Mouse (Mus musculus): ENCODE measurements at regions not wholly inside any gene's neighbourhood (a gene's known extent, or its start where the extent isn't known, plus 50 kb on each side); places are given as distances from the start of the nearest gene placed in this dataset.

DNA sequence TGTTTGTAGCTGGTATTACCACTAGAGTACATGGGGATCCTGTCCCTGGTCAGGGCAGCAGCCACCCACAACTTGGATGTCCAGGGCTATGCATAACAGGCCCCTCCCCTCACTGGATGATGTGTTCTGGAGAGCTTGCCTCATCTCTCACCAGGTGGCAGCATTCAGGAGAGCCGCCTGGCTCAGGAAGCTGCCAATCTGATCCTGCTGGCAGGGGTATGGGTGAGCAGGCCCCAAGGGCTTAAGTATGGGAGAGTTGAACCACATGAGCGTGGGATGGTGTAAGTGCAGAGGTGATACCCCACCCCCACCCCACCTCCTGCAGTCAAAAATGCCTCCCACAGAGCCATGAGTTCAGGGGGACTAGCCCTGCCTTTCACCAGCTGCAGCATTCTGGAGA lies 110.0 kb upstream of the Usp24 start:
- Histone ChIP-seq H3K9me3 (replicated peaks) (no peaks in the 10 kb centered on the region), H3K36me3 (no peaks in the 10 kb centered on the region), H3K4me2 (replicated peaks) (no peak overlapping the region), H3K27me3 (no peaks in the 10 kb centered on the region), H3K9ac (no peak overlapping the region), H3K4me1 (no peaks in the 10 kb centered on the region), H3K27ac (replicated peaks) (no peak overlapping the region), H3K4me3 (replicated peaks) (no peak overlapping the region)
- peak; percentile 21; the same call in 1 of the 2 replicates for ATAC-seq (ENCODE audit: insufficient number of reproducible peaks, low FRiP score, low TSS enrichment, low read depth)
- WGBS, result 39% methylated on average over 2 of the region's 2 CpGs

- WGBS, result 76% methylated on average over 11 of the region's 11 CpGs
- H3K9me3 ChIP-seq (replicated peaks), result no peaks in the 10 kb centered on the region
- no peak overlapping the region for H3K4me3 ChIP-seq (replicated peaks)
- no peaks in the 10 kb centered on the region for H3K27me3 ChIP-seq
- H3K4me2 ChIP-seq (replicated peaks), result no peak overlapping the region
- H3K27ac ChIP-seq (replicated peaks), result no peak overlapping the region
- H3K4me1 ChIP-seq, result no peaks in the 10 kb centered on the region
- ATAC-seq (ENCODE audit: insufficient number of reproducible peaks, low FRiP score, low TSS enrichment, low read depth), result no peak
- H3K9ac ChIP-seq, result no peak overlapping the region
- no peaks in the 10 kb centered on the region for H3K36me3 ChIP-seq
Observed at GRCm38 (mm10) chr4:106209465-106209864, 106.5 kb upstream of the Usp24 start.

DNA sequence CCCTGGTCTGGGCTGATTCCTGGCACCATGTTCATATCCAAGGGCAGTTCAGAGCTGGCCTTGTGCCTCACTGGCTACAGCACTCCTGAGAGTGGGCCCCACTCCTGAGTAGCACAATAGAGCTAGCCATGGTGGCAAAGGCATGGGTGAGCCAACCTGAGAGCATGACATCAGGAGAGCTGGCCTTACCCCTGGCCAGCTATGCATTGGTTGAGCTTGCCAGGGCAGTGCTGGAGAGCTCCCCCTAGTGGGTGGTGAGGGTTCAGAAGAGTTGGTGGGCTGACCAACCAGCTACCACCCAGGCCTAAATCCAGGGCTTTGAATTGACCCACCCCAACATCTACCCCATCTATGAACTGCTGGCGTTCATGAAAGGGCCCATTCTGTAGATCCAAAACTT lies 106.0 kb upstream of the Usp24 start:
- no peak overlapping the region for H3K27ac ChIP-seq (replicated peaks)
- no peaks in the 10 kb centered on the region for H3K9me3 ChIP-seq (replicated peaks)
- no peak overlapping the region for H3K4me2 ChIP-seq (replicated peaks)
- H3K4me3 ChIP-seq (replicated peaks), result no peak overlapping the region
- ATAC-seq (ENCODE audit: insufficient number of reproducible peaks, low FRiP score, low TSS enrichment, low read depth), result no peak
- H3K27me3 ChIP-seq, result no peaks in the 10 kb centered on the region
- WGBS, result 93% methylated on average over 1 of the region's 1 CpGs
- H3K4me1 ChIP-seq, result no peaks in the 10 kb centered on the region
- no peaks in the 10 kb centered on the region for H3K36me3 ChIP-seq
- H3K9ac ChIP-seq, result no peak overlapping the region

DNA sequence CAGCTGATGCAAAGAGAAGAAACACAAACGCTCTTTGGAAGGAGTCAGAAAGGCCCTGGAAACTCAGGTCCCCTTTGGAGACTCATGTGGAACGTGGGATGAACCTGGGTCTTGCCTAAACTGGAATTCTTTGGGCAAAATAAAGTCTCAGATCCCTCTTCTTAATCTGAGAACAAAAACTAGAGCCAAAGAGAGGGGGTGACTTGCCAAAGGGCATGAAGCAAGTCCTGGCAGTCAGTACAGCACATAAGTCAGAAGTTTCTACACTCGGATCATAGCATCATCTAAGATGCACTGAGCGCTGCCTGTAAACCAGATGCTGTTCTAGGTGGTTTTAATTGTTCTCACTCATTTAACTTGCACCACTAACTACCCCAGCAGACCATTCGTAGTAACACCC lies 101.8 kb upstream of the Usp24 start:
- Histone ChIP-seq H3K9ac (no peak overlapping the region), H3K4me1 (no peaks in the 10 kb centered on the region), H3K9me3 (replicated peaks) (no peaks in the 10 kb centered on the region), H3K27me3 (no peaks in the 10 kb centered on the region), H3K4me2 (replicated peaks) (no peak overlapping the region), H3K27ac (replicated peaks) (no peak overlapping the region), H3K36me3 (no peaks in the 10 kb centered on the region), H3K4me3 (replicated peaks) (no peak overlapping the region)
- WGBS, result 75% methylated on average over 5 of the region's 5 CpGs
- no peak for ATAC-seq (ENCODE audit: insufficient number of reproducible peaks, low FRiP score, low TSS enrichment, low read depth)

DNA sequence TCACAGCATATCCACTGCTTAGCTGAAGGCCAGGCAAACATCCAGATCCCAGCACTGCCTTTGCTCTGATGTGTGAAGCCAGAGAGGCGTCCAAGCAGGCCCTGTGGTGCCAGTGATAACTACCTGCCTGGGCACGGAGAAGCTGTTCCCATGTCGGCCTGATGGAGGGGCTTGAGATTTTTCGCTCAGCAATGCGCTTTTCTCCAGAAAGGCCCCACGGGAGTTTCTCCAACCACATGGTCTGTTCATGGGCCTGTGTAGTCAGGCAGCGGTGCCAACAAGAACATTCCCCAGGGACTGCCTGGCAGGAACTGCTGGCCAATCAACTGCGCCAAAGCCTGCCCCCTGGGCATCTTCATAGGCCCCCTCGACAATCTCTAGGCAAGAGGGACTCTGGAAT lies 95.4 kb upstream of the Usp24 start:
- no peak overlapping the region for H3K9ac ChIP-seq
- ATAC-seq (ENCODE audit: insufficient number of reproducible peaks, low FRiP score, low TSS enrichment, low read depth), result no peak
- no peak overlapping the region for H3K4me2 ChIP-seq (replicated peaks)
- no peaks in the 10 kb centered on the region for H3K36me3 ChIP-seq
- 61% methylated on average over 9 of the region's 9 CpGs for WGBS
- H3K9me3 ChIP-seq (replicated peaks), result no peaks in the 10 kb centered on the region
- H3K27me3 ChIP-seq, result no peaks in the 10 kb centered on the region
- H3K27ac ChIP-seq (replicated peaks), result no peak overlapping the region
- H3K4me1 ChIP-seq, result 0 out of 2 replicates have a peak, but pooled peaks cover 13% of the 10 kb centered on the region
- no peak overlapping the region for H3K4me3 ChIP-seq (replicated peaks)

GRCm38 (mm10) chr4:106225184-106225862 lies 90.7 kb upstream of the Usp24 start:
- Histone ChIP-seq H3K9me3 (replicated peaks) (no peaks in the 10 kb centered on the region), H3K4me3 (replicated peaks) (no peak overlapping the region), H3K36me3 (no peaks in the 10 kb centered on the region), H3K9ac (no peak overlapping the region), H3K4me2 (replicated peaks) (no peak overlapping the region), H3K27me3 (no peaks in the 10 kb centered on the region), H3K27ac (replicated peaks) (no peak overlapping the region), H3K4me1 (0 out of 2 replicates have a peak, but pooled peaks cover 16% of the 10 kb centered on the region)
- ATAC-seq (ENCODE audit: insufficient number of reproducible peaks, low FRiP score, low TSS enrichment, low read depth), result no peak
- 44% methylated on average over 12 of the region's 12 CpGs for WGBS

DNA sequence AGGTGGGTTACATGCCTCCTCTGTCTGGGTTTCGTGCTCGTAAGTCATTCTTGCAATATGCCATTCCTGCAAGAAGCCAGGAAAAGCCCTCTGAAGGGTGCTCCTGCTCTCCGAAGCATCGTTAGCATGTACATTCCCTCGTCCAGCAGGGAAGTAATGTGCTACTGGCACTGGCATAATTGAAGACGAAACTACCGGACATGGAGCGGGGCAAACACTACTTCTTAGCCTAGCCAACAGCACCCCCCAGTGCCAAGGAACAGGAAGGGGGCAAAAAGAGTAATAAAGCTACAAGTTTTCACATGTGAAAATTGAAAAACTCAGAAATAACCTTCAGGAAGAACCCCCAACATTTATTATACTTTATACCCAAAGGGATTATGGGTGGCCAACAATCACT lies 88.6 kb upstream of the Usp24 start:
- ATAC-seq (ENCODE audit: insufficient number of reproducible peaks, low FRiP score, low TSS enrichment, low read depth), result no peak
- peaks cover 14% of the 10 kb centered on the region; the same call in 1 of the 2 replicates for H3K4me1 ChIP-seq
- no peaks in the 10 kb centered on the region for H3K9me3 ChIP-seq (replicated peaks)
- H3K27me3 ChIP-seq, result no peaks in the 10 kb centered on the region
- no peak overlapping the region for H3K4me2 ChIP-seq (replicated peaks)
- H3K36me3 ChIP-seq, result no peaks in the 10 kb centered on the region
- WGBS, result 55% methylated on average over 8 of the region's 8 CpGs
- H3K9ac ChIP-seq, result no peak overlapping the region
- H3K27ac ChIP-seq (replicated peaks), result no peak overlapping the region
- H3K4me3 ChIP-seq (replicated peaks), result no peak overlapping the region

DNA sequence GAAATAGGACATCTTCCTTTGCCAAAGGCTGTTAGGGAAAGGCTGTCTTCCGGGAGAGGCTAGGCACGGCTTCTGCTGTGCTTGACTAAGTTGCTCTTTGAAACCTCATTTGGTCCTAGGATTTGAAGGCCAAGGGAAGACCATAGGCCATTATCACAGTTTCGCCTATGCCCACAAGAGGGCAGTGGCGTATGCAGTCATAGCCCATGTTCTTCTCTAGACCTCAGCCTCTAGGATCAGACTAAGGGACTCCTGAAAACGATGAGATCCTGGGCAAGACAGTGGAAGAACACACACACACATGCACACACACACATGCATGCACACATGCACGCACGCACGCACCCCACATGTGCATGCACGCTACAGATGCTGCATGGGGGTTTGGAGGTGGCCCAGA lies 87.5 kb upstream of the Usp24 start:
- 41% methylated on average over 9 of the region's 9 CpGs for WGBS

DNA sequence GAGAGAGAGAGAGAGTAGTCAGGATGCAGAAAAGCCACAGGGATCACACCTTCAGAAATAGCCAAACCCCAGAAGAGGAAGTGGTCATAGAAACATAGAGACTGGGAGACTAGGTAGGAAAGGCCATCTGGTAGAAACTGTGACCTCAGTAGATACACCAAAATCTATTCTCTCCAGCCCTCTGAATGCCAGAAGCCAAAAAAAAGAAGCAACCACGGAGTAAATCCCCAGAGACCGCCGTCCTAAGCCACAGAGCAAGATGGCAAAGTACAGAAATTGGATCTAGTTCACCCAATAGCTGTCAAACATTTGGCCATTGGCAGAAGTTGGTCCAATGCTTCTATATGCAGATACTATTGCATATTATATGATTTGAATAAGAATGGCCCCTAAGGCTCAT lies 86.5 kb upstream of the Usp24 start:
- no peak for ATAC-seq (ENCODE audit: insufficient number of reproducible peaks, low FRiP score, low TSS enrichment, low read depth)
- Histone ChIP-seq H3K36me3 (no peaks in the 10 kb centered on the region), H3K4me3 (replicated peaks) (no peak overlapping the region), H3K9ac (no peak overlapping the region), H3K4me2 (replicated peaks) (no peak overlapping the region), H3K27me3 (no peaks in the 10 kb centered on the region), H3K27ac (replicated peaks) (no peak overlapping the region), H3K9me3 (replicated peaks) (no peaks in the 10 kb centered on the region), H3K4me1 (peaks cover 14% of the 10 kb centered on the region; the same call in 1 of the 2 replicates)
- WGBS, result 65% methylated on average over 3 of the region's 3 CpGs

More for the DNA sequence above, 87.5 kb upstream of the Usp24 start:
- H3K36me3 ChIP-seq, result no peaks in the 10 kb centered on the region
- 0 out of 2 replicates have a peak, but pooled peaks have one; percentile 22 for ATAC-seq (ENCODE audit: insufficient number of reproducible peaks, low FRiP score, low TSS enrichment, low read depth)
- no peak overlapping the region for H3K9ac ChIP-seq
- no peaks in the 10 kb centered on the region for H3K9me3 ChIP-seq (replicated peaks)
- H3K4me3 ChIP-seq (replicated peaks), result no peak overlapping the region
- H3K4me1 ChIP-seq, result peaks cover 15% of the 10 kb centered on the region; the same call in 1 of the 2 replicates
- H3K4me2 ChIP-seq (replicated peaks), result no peak overlapping the region
- no peaks in the 10 kb centered on the region for H3K27me3 ChIP-seq
- no peak overlapping the region for H3K27ac ChIP-seq (replicated peaks)

DNA sequence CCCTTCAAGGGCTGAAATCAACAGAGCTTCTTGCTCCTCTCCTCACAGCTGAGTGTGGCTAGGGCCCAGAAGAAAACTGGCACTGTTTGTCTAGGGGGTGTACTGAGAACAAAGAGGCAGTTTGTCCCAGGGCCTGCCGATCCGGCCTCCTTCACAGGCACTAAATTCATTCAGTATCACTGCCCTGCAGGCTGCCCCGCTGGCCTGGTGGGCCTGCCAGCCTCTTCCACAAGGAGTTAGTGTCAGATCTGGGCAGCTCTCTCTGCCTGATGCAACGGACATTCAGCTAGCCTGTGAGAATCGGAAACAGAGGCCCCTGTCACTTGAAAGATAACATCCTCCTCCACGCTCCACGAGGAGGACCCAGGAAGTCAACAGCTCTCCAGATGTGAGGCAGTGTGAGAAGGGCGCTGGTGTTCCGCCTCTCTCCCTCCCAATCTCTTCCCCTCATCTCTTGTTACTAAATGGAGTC lies 83.5 kb upstream of the Usp24 start:
- H3K4me3 ChIP-seq (replicated peaks), result no peak overlapping the region
- H3K27ac ChIP-seq (replicated peaks), result peak overlapping the region; percentile 11; the same call in 1 of the 2 replicates
- ATAC-seq (ENCODE audit: insufficient number of reproducible peaks, low FRiP score, low TSS enrichment, low read depth), result peak; percentile 49; the same call in 1 of the 2 replicates
- H3K36me3 ChIP-seq, result no peaks in the 10 kb centered on the region
- H3K4me2 ChIP-seq (replicated peaks), result no peak overlapping the region
- 32% methylated on average over 9 of the region's 9 CpGs for WGBS
- peaks cover 5% of the 10 kb centered on the region; the same call in 1 of the 2 replicates for H3K4me1 ChIP-seq
- H3K9ac ChIP-seq, result no peak overlapping the region
- no peaks in the 10 kb centered on the region for H3K9me3 ChIP-seq (replicated peaks)
- H3K27me3 ChIP-seq, result no peaks in the 10 kb centered on the region

DNA sequence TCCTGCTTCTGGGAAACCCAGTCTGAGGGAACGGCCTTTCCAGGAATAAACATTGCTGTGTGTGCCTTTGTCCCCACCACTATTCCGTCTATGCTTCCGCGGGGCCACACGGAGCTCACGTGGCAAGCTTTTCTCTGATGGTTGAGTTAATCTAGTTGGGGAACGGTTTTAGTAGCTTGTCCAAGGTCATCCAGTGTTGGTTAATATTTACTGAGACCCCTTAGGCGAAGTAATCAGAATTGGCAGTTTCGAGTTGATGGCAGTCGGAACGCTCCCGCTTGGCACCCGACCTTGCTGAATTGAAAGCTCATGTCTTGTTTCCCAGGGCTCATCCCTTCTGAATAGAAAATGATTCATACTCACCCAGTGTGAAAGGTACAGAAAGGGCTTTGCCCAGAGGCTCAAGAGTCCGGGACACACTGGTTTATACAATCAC lies 71.6 kb upstream of the Usp24 start:
- Histone ChIP-seq H3K4me2 (replicated peaks) (no peak overlapping the region), H3K27me3 (no peaks in the 10 kb centered on the region), H3K9ac (no peak overlapping the region), H3K27ac (replicated peaks) (no peak overlapping the region), H3K9me3 (replicated peaks) (no peaks in the 10 kb centered on the region), H3K36me3 (no peaks in the 10 kb centered on the region), H3K4me3 (replicated peaks) (no peak overlapping the region), H3K4me1 (no peaks in the 10 kb centered on the region)
- ATAC-seq (ENCODE audit: insufficient number of reproducible peaks, low FRiP score, low TSS enrichment, low read depth), result no peak
- WGBS, result 89% methylated on average over 14 of the region's 14 CpGs
